Mouse (Mus musculus) bone marrow, adult 2 months (tissue): ENCODE measurements around the gene Col13a1. TPM values are rescaled to one million over a fixed set of nuclear protein-coding genes. Genes with fewer than 3 reads are reported as not detected.

ENCODE experiments used
- H3K27ac ChIP-seq: fragments of 200-500 bp; 2 replicates; pipeline ENCODE4 v1.5.1; 2012; ENCODE audit warnings: low read depth, mild to moderate bottlenecking, control low read depth, inconsistent platforms, low read length; ENCODE audit not compliant: control insufficient read depth, poor library complexity, insufficient read depth
- H3K4me1 ChIP-seq: fragments of 200-500 bp; 2 replicates; pipeline ENCODE4 v1.6.1; 2011; ENCODE audit warnings: low read length; ENCODE audit not compliant: control insufficient read depth, insufficient read depth
- H3K4me3 ChIP-seq: fragments of 200-500 bp; replicated peaks from 2 replicates; pipeline ENCODE3; 2011; ENCODE audit warnings: mild to moderate bottlenecking, low read depth, low read length, control low read depth; ENCODE audit not compliant: control insufficient read depth
- CTCF ChIP-seq: fragments of 200-500 bp; IDR thresholded peaks from 2 replicates; pipeline ENCODE4 v1.5.1; 2011; ENCODE audit warnings: low read length, control low read depth; ENCODE audit not compliant: control insufficient read depth, insufficient read depth
- POLR2A ChIP-seq: fragments of 200-500 bp; IDR thresholded peaks from 2 replicates; pipeline ENCODE4 v1.6.1; 2011; ENCODE audit warnings: low read depth, mild to moderate bottlenecking, control low read depth, low read length, borderline replicate concordance; ENCODE audit not compliant: control insufficient read depth
- WGBS: fragments of 180-500 bp; shearing (Covaris S2); methylation state at CpG from one replicate; pipeline ENCODE4 v1.1.7; 2018; 5-methylcytosine and 5-hydroxymethylcytosine counted together
- polyA plus RNA-seq: library from polyadenylated mRNA; stranded (reverse); fragments of >200 nt; gene quantifications from 2 replicates; pipeline ENCODE4 v1.2.4, GENCODE M21; 2011; ENCODE audit warnings: low replicate concordance; ENCODE audit not compliant: missing spikeins, insufficient read depth, insufficient read length

Gene Col13a1
- polyA plus RNA-seq, 1 experiment, result not detected

- H3K4me1 ChIP-seq, result no peaks in the 10 kb centered on the region
- TF ChIP-seq CTCF, result no peak
- no peak for TF ChIP-seq POLR2A
- WGBS, result 86% methylated on average over 5 of the region's 5 CpGs
- H3K4me3 ChIP-seq, result no peak overlapping the region
- H3K27ac ChIP-seq, result no peak overlapping the region
Observed at GRCm38 (mm10) chr10:61953916-61954315, 25.0 kb downstream of the Col13a1 start.

- TF ChIP-seq CTCF (no peak), POLR2A (no peak)
- WGBS, result 81% methylated on average over 6 of the region's 6 CpGs
- no peak overlapping the region for H3K4me3 ChIP-seq
- H3K4me1 ChIP-seq, result no peaks in the 10 kb centered on the region
- H3K27ac ChIP-seq, result no peak overlapping the region
Observed at GRCm38 (mm10) chr10:61949542-61949941, 29.4 kb downstream of the Col13a1 start.

GRCm38 (mm10) chr10:61944386-61944785 lies 34.5 kb downstream of the Col13a1 start:
- Histone ChIP-seq H3K4me1 (no peaks in the 10 kb centered on the region), H3K4me3 (no peak overlapping the region), H3K27ac (no peak overlapping the region)
- TF ChIP-seq POLR2A (no peak), CTCF (no peak)
- 73% methylated on average over 2 of the region's 2 CpGs for WGBS

- 79% methylated on average over 10 of the region's 10 CpGs for WGBS
- TF ChIP-seq POLR2A (no peak), CTCF (no peak)
Observed at GRCm38 (mm10) chr10:61943480-61943879, 35.4 kb downstream of the Col13a1 start.

GRCm38 (mm10) chr10:61942719-61943118 lies 36.2 kb downstream of the Col13a1 start:
- 77% methylated on average over 2 of the region's 2 CpGs for WGBS
- Histone ChIP-seq H3K4me1 (no peaks in the 10 kb centered on the region), H3K27ac (no peak overlapping the region), H3K4me3 (no peak overlapping the region)
- no peak for TF ChIP-seq CTCF
- TF ChIP-seq POLR2A, result no peak

More at GRCm38 (mm10) chr10:61943480-61943879, 35.4 kb downstream of the Col13a1 start:
- H3K27ac ChIP-seq, result no peak overlapping the region
- H3K4me1 ChIP-seq, result no peaks in the 10 kb centered on the region
- no peak overlapping the region for H3K4me3 ChIP-seq

- WGBS, result 20% methylated on average over 28 of the region's 28 CpGs
Observed at GRCm38 (mm10) chr10:61936211-61937121, 42.4 kb downstream of the Col13a1 start.

GRCm38 (mm10) chr10:61931678-61932077 lies 47.2 kb downstream of the Col13a1 start:
- WGBS, result 73% methylated on average over 6 of the region's 6 CpGs
- no peak overlapping the region for H3K27ac ChIP-seq
- TF ChIP-seq CTCF (no peak), POLR2A (no peak)

More at GRCm38 (mm10) chr10:61936211-61937121, 42.4 kb downstream of the Col13a1 start:
- TF ChIP-seq POLR2A, result no peak
- no peak for TF ChIP-seq CTCF
- H3K4me1 ChIP-seq, result no peaks in the 10 kb centered on the region
- no peak overlapping the region for H3K4me3 ChIP-seq
- no peak overlapping the region for H3K27ac ChIP-seq

GRCm38 (mm10) chr10:61929901-61930300 lies 49.0 kb downstream of the Col13a1 start:
- WGBS, result 66% methylated on average over 6 of the region's 6 CpGs
- no peaks in the 10 kb centered on the region; the same call in 1 of the 2 replicates for H3K4me1 ChIP-seq
- TF ChIP-seq POLR2A, result no peak
- TF ChIP-seq CTCF, result no peak

More at GRCm38 (mm10) chr10:61931678-61932077, 47.2 kb downstream of the Col13a1 start:
- Histone ChIP-seq H3K4me3 (no peak overlapping the region), H3K4me1 (no peaks in the 10 kb centered on the region; the same call in 1 of the 2 replicates)

More at GRCm38 (mm10) chr10:61929901-61930300, 49.0 kb downstream of the Col13a1 start:
- Histone ChIP-seq H3K27ac (no peak overlapping the region), H3K4me3 (no peak overlapping the region)
